Mouse (Mus musculus): Measurements from ENCODE around the gene Acot3. TPM values are rescaled to one million over a fixed set of nuclear protein-coding genes. Genes with fewer than 3 reads are reported as not detected.
"Not testable (repeated sequence)": the region's sequence is repeated elsewhere in the genome, so short reads cannot be mapped to it uniquely, and the experiment has no call there.

Gene Acot3
- polyA plus RNA-seq, 1 experiment from 2014 or later: 0.55 TPM

- not testable (repeated sequence) for H3K27me3 ChIP-seq (ENCODE audit: control insufficient read depth, insufficient read depth, low read length); H3K27ac ChIP-seq (ENCODE audit: low read depth, low read length); H3K4me1 ChIP-seq (ENCODE audit: control insufficient read depth, insufficient read depth, low read length); H3K36me3 ChIP-seq (ENCODE audit: control insufficient read depth, insufficient read depth, low read length); H3K9me3 ChIP-seq (ENCODE audit: control insufficient read depth, low read length)
- H3K4me2 ChIP-seq (replicated peaks; ENCODE audit: low read depth, low read length): peak within 1 kb of the TSS; percentile 78
- ATAC-seq (ENCODE audit: low FRiP score, low TSS enrichment): peak; percentile 76
- WGBS: under 1% methylated on average over 49 of the region's 80 CpGs
- H3K4me3 ChIP-seq (ENCODE audit: low read length): peak within 1 kb of the TSS; percentile 50
- peak within 1 kb of the TSS; percentile 65 for H3K9ac ChIP-seq (ENCODE audit: low read depth, low read length)
These were observed 48.9 kb downstream of the Acot3 start, which contains the start of gene Acot6 for GRCm38 (mm10) chr12:84100604-84101492. Gene Acot6 (plus strand): TSS chr12:84100654.

DNA sequence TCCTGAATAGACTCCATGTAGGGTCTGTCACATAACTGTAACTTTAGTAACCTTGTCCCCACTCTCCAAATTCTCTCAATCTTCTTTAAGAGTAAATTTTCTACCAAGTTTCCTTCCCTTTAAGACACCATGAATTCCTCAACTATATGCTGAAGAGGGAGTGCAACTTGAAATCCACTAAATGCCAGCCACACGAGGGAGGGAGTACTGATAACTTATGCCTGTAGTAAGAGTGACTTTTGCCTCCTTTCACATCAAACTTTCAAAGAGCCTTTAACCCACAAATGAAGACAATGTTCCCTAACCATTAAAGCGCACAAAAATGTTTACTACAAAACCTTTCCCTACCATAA, 49.5 kb downstream of the Acot3 start:
- peak overlapping the region; percentile 78 for H3K4me2 ChIP-seq (replicated peaks; ENCODE audit: low read depth, low read length)
- peak overlapping the region; percentile 65; the same call in 1 of the 2 replicates for H3K9ac ChIP-seq (ENCODE audit: low read depth, low read length)
- H3K27ac ChIP-seq (ENCODE audit: low read depth, low read length): no peak overlapping the region
- no peak for ATAC-seq (ENCODE audit: low FRiP score, low TSS enrichment)
- H3K27me3 ChIP-seq (ENCODE audit: control insufficient read depth, insufficient read depth, low read length): no peaks in the 10 kb centered on the region
- no peaks in the 10 kb centered on the region for H3K4me1 ChIP-seq (ENCODE audit: control insufficient read depth, insufficient read depth, low read length)
- WGBS: 49% methylated on average over 2 of the region's 2 CpGs
- H3K36me3 ChIP-seq (ENCODE audit: control insufficient read depth, insufficient read depth, low read length): no peaks in the 10 kb centered on the region
- no peaks in the 10 kb centered on the region for H3K9me3 ChIP-seq (ENCODE audit: control insufficient read depth, low read length)
- H3K4me3 ChIP-seq (ENCODE audit: low read length): peak overlapping the region; percentile 50

GRCm38 (mm10) chr12:84107012-84107411, 55.1 kb downstream of the Acot3 start:
- H3K4me3 ChIP-seq (ENCODE audit: low read length): no peak overlapping the region
- no peak overlapping the region for H3K4me2 ChIP-seq (replicated peaks; ENCODE audit: low read depth, low read length)
- H3K4me1 ChIP-seq (ENCODE audit: control insufficient read depth, insufficient read depth, low read length): no peaks in the 10 kb centered on the region
- no peak for ATAC-seq (ENCODE audit: low FRiP score, low TSS enrichment)
- no peak overlapping the region for H3K27ac ChIP-seq (ENCODE audit: low read depth, low read length)
- H3K9ac ChIP-seq (ENCODE audit: low read depth, low read length): no peak overlapping the region
- 57% methylated on average over 3 of the region's 3 CpGs for WGBS
- no peaks in the 10 kb centered on the region for H3K36me3 ChIP-seq (ENCODE audit: control insufficient read depth, insufficient read depth, low read length)
- no peaks in the 10 kb centered on the region for H3K27me3 ChIP-seq (ENCODE audit: control insufficient read depth, insufficient read depth, low read length)
- H3K9me3 ChIP-seq (ENCODE audit: control insufficient read depth, low read length): no peaks in the 10 kb centered on the region

GRCm38 (mm10) chr12:84107692-84108091, 55.7 kb downstream of the Acot3 start:
- Histone ChIP-seq H3K27ac (ENCODE audit: low read depth, low read length) (no peak overlapping the region), H3K9ac (ENCODE audit: low read depth, low read length) (no peak overlapping the region), H3K27me3 (ENCODE audit: control insufficient read depth, insufficient read depth, low read length) (no peaks in the 10 kb centered on the region), H3K9me3 (ENCODE audit: control insufficient read depth, low read length) (no peaks in the 10 kb centered on the region), H3K4me2 (replicated peaks; ENCODE audit: low read depth, low read length) (no peak overlapping the region), H3K4me1 (ENCODE audit: control insufficient read depth, insufficient read depth, low read length) (no peaks in the 10 kb centered on the region), H3K4me3 (ENCODE audit: low read length) (no peak overlapping the region), H3K36me3 (ENCODE audit: control insufficient read depth, insufficient read depth, low read length) (no peaks in the 10 kb centered on the region)
- no peak for ATAC-seq (ENCODE audit: low FRiP score, low TSS enrichment)
- WGBS: 78% methylated on average over 1 of the region's 1 CpGs

GRCm38 (mm10) chr12:84109924-84110323, 58.0 kb downstream of the Acot3 start:
- Histone ChIP-seq H3K4me1 (ENCODE audit: control insufficient read depth, insufficient read depth, low read length) (peaks cover 4% of the 10 kb centered on the region; the same call in 1 of the 2 replicates), H3K4me3 (ENCODE audit: low read length) (no peak overlapping the region), H3K27ac (ENCODE audit: low read depth, low read length) (no peak overlapping the region), H3K36me3 (ENCODE audit: control insufficient read depth, insufficient read depth, low read length) (no peaks in the 10 kb centered on the region), H3K27me3 (ENCODE audit: control insufficient read depth, insufficient read depth, low read length) (no peaks in the 10 kb centered on the region), H3K9ac (ENCODE audit: low read depth, low read length) (no peak overlapping the region), H3K9me3 (ENCODE audit: control insufficient read depth, low read length) (no peaks in the 10 kb centered on the region), H3K4me2 (replicated peaks; ENCODE audit: low read depth, low read length) (no peak overlapping the region)
- 69% methylated on average over 1 of the region's 1 CpGs for WGBS
- no peak for ATAC-seq (ENCODE audit: low FRiP score, low TSS enrichment)

Other genes starting within 250 kb of the Acot3 start
- 26.4 and 34.1 TPM in 2 replicates for gene Numb, start 130.2 kb upstream of the Acot3 start, polyA plus RNA-seq (2014; fragmentation: Nextera tagmentation; extraction: Ambion mirVana)
- 14.1 and 16.2 TPM in 2 replicates for gene Riox1, start 101.5 kb upstream of the Acot3 start, polyA plus RNA-seq (2014; fragmentation: Nextera tagmentation; extraction: Ambion mirVana)
- gene Heatr4, start 67.3 kb upstream of the Acot3 start, polyA plus RNA-seq (2014; fragmentation: Nextera tagmentation; extraction: Ambion mirVana): not detected in 2 replicates
- gene Acot2, start 64.3 kb upstream of the Acot3 start, polyA plus RNA-seq (2014; fragmentation: Nextera tagmentation; extraction: Ambion mirVana): 32.7 and 37.5 TPM in 2 replicates
- gene Acot1, start 42.7 kb upstream of the Acot3 start, polyA plus RNA-seq (2014; fragmentation: Nextera tagmentation; extraction: Ambion mirVana): 48.9 and 55.2 TPM in 2 replicates
- gene Acot4, start 13.8 kb upstream of the Acot3 start, polyA plus RNA-seq (2014; fragmentation: Nextera tagmentation; extraction: Ambion mirVana): 1.3 and 3.4 TPM in 2 replicates
- not detected in 2 replicates for gene Gm49366, start 13.2 kb upstream of the Acot3 start, polyA plus RNA-seq (2014; fragmentation: Nextera tagmentation; extraction: Ambion mirVana)
- gene Acot5, start 17.2 kb downstream of the Acot3 start, polyA plus RNA-seq (2014; fragmentation: Nextera tagmentation; extraction: Ambion mirVana): not detected in 2 replicates
- gene Acot6, start 48.5 kb downstream of the Acot3 start, polyA plus RNA-seq (2014; fragmentation: Nextera tagmentation; extraction: Ambion mirVana): 1.7 and 2.0 TPM in 2 replicates
- 5.1 and 5.5 TPM in 2 replicates for gene Dnal1, start 62.2 kb downstream of the Acot3 start, polyA plus RNA-seq (2014; fragmentation: Nextera tagmentation; extraction: Ambion mirVana)
- gene Pnma1, start 96.3 kb downstream of the Acot3 start, polyA plus RNA-seq (2014; fragmentation: Nextera tagmentation; extraction: Ambion mirVana): 0.24 and 0.51 TPM in 2 replicates
- 5.8 and 9.3 TPM in 2 replicates for gene Elmsan1, start 166.7 kb downstream of the Acot3 start, polyA plus RNA-seq (2014; fragmentation: Nextera tagmentation; extraction: Ambion mirVana)
- 12.8 and 21.1 TPM in 2 replicates for gene Ptgr2, start 233.1 kb downstream of the Acot3 start, polyA plus RNA-seq (2014; fragmentation: Nextera tagmentation; extraction: Ambion mirVana)

All from kidney, embryonic 14.5 days (tissue).